Comparison of ENCODE assay signal across 11 mouse cellular contexts in genomic region chr2:157463887-157464745, GRCm38 (mm10). TPM values are rescaled to one million over a fixed set of nuclear protein-coding genes. Genes with fewer than 3 reads are reported as not detected.
DNase-seq lines count a peak whose midpoint lies in the region; ATAC-seq lines count a peak whose summit lies in the region.
"Had no signal": no experiment of that assay in that cellular context is flagged by ENCODE, and none has a peak within 500 bp of the region (broad histone marks: within the 10 kb centered on the region; RNA-seq: fewer than 3 reads in every experiment).

No protein-coding gene starts in this region.

- no peak overlapping the region; the same call in 1 of the 2 replicates for H3K4me3 ChIP-seq in kidney, embryonic 14.5 days (ENCODE audit: low read length)
- H3K4me3 ChIP-seq in embryonic facial prominence, embryonic 14.5 days (ENCODE audit: low read depth, low read length) = no peak overlapping the region
- H3K4me3 ChIP-seq in intestine, embryonic 16.5 days (ENCODE audit: low read length) = no peak overlapping the region
- H3K4me3 ChIP-seq in neural tube, embryonic 12.5 days = no peak overlapping the region

- no peak for DNase-seq in kidney, postnatal 14 days
- no peak for DNase-seq in embryonic facial prominence, embryonic 14.5 days (ENCODE audit: low spot score)
- DNase-seq in right cerebral cortex, postnatal 25 days = no peak
- DNase-seq in gastrocnemius, postnatal 14 days = no peak
- no peak for DNase-seq in frontal cortex, postnatal 36 days (ENCODE audit: low spot score in 2 of 2)
- DNase-seq: adrenal gland, postnatal 14 days; cerebellum, postnatal 36 days; heart, postnatal 14 days had no signal

- no peaks in the 10 kb centered on the region for H3K9me3 ChIP-seq in kidney, embryonic 14.5 days (ENCODE audit: control insufficient read depth, low read length)
- H3K9me3 ChIP-seq in embryonic facial prominence, embryonic 14.5 days (ENCODE audit: control insufficient read depth, low read length) = no peaks in the 10 kb centered on the region
- no peaks in the 10 kb centered on the region for H3K9me3 ChIP-seq in intestine, embryonic 16.5 days (ENCODE audit: control insufficient read depth, low read length)
- H3K9me3 ChIP-seq in neural tube, embryonic 12.5 days = no peaks in the 10 kb centered on the region

- H3K36me3 ChIP-seq in kidney, embryonic 14.5 days (ENCODE audit: control insufficient read depth, insufficient read depth, low read length) = peaks cover 65% of the 10 kb centered on the region
- peaks cover 84% of the 10 kb centered on the region for H3K36me3 ChIP-seq in embryonic facial prominence, embryonic 14.5 days (ENCODE audit: control insufficient read depth, insufficient read depth, low read length)
- 0 out of 2 replicates have a peak, but pooled peaks cover 8% of the 10 kb centered on the region for H3K36me3 ChIP-seq in intestine, embryonic 16.5 days (ENCODE audit: control insufficient read depth, insufficient read depth, low read length)
- peaks cover 41% of the 10 kb centered on the region for H3K36me3 ChIP-seq in neural tube, embryonic 12.5 days

- WGBS in kidney, embryonic 14.5 days = 31% methylated on average over 16 of the region's 16 CpGs
- 22% methylated on average over 16 of the region's 16 CpGs for WGBS in embryonic facial prominence, embryonic 14.5 days
- WGBS in intestine, embryonic 16.5 days = 41% methylated on average over 16 of the region's 16 CpGs
- 16% methylated on average over 16 of the region's 16 CpGs for WGBS in neural tube, embryonic 12.5 days

- no peaks in the 10 kb centered on the region for H3K27me3 ChIP-seq in kidney, embryonic 14.5 days (ENCODE audit: control insufficient read depth, insufficient read depth, low read length)
- H3K27me3 ChIP-seq in embryonic facial prominence, embryonic 14.5 days (replicated peaks; ENCODE audit: control insufficient read depth, insufficient read depth, low read length) = no peaks in the 10 kb centered on the region
- no peaks in the 10 kb centered on the region for H3K27me3 ChIP-seq in intestine, embryonic 16.5 days (replicated peaks; ENCODE audit: control insufficient read depth, insufficient read depth, low read length)
- no peaks in the 10 kb centered on the region for H3K27me3 ChIP-seq in neural tube, embryonic 12.5 days (replicated peaks)

- H3K9ac ChIP-seq in kidney, embryonic 14.5 days (ENCODE audit: low read depth, low read length) = peak overlapping the region; percentile 51; the same call in 1 of the 2 replicates
- H3K9ac ChIP-seq in embryonic facial prominence, embryonic 14.5 days (ENCODE audit: low read depth, low read length) = peak overlapping the region; percentile 54
- peak overlapping the region; percentile 57; the same call in 1 of the 2 replicates for H3K9ac ChIP-seq in intestine, embryonic 16.5 days (ENCODE audit: low read depth, low read length)
- peak overlapping the region; percentile 59 for H3K9ac ChIP-seq in neural tube, embryonic 12.5 days

- peak; percentile 5; the same call in 1 of the 2 replicates for ATAC-seq in kidney, embryonic 14.5 days (ENCODE audit: low FRiP score, low TSS enrichment)
- peak; percentile 10 for ATAC-seq in embryonic facial prominence, embryonic 14.5 days (ENCODE audit: low read depth)
- peak; percentile 12 for ATAC-seq in intestine, embryonic 16.5 days
- ATAC-seq in neural tube, embryonic 12.5 days (ENCODE audit: low FRiP score, low read depth) = peak; percentile 30

- peaks cover 44% of the 10 kb centered on the region for H3K4me1 ChIP-seq in kidney, embryonic 14.5 days (ENCODE audit: control insufficient read depth, insufficient read depth, low read length)
- peaks cover 36% of the 10 kb centered on the region for H3K4me1 ChIP-seq in embryonic facial prominence, embryonic 14.5 days (ENCODE audit: control insufficient read depth, insufficient read depth, low read length)
- H3K4me1 ChIP-seq in intestine, embryonic 16.5 days (ENCODE audit: control insufficient read depth, insufficient read depth, low read length) = peaks cover 38% of the 10 kb centered on the region
- peaks cover 61% of the 10 kb centered on the region for H3K4me1 ChIP-seq in neural tube, embryonic 12.5 days

- peak overlapping the region; percentile 29 for H3K4me2 ChIP-seq in kidney, embryonic 14.5 days (replicated peaks; ENCODE audit: low read depth, low read length)
- H3K4me2 ChIP-seq in embryonic facial prominence, embryonic 14.5 days (ENCODE audit: low read depth, low read length) = peak overlapping the region; percentile 37
- peak overlapping the region; percentile 20; the same call in 1 of the 2 replicates for H3K4me2 ChIP-seq in intestine, embryonic 16.5 days (ENCODE audit: low read depth, low read length)
- peak overlapping the region; percentile 50 for H3K4me2 ChIP-seq in neural tube, embryonic 12.5 days (replicated peaks)

- H3K27ac ChIP-seq in kidney, embryonic 14.5 days (ENCODE audit: low read depth, low read length) = peak overlapping the region; percentile 93
- peak overlapping the region; percentile 92 for H3K27ac ChIP-seq in embryonic facial prominence, embryonic 14.5 days (replicated peaks; ENCODE audit: low read depth, low read length)
- peak overlapping the region; percentile 84 for H3K27ac ChIP-seq in intestine, embryonic 16.5 days (ENCODE audit: low read length)
- H3K27ac ChIP-seq in neural tube, embryonic 12.5 days = peak overlapping the region; percentile 98

- intact Hi-C loops in gastrocnemius, postnatal 14 days (cut with DNase I; ENCODE audit: low total_unique reads) = no loop called here

RNA-seq across cellular contexts. Expression of gene Src, which starts 45.9 kb away (rescaled TPM):
- 13.5 and 17.5 TPM in 2 replicates for polyA plus RNA-seq in kidney, embryonic 14.5 days (2014; fragmentation: Nextera tagmentation; extraction: Ambion mirVana)
- 12.6 and 16.2 TPM in 2 replicates for polyA plus RNA-seq in embryonic facial prominence, embryonic 14.5 days (2014; fragmentation: Nextera tagmentation; extraction: Ambion mirVana)
- 11.8 and 15.5 TPM in 2 replicates for polyA plus RNA-seq in intestine, embryonic 16.5 days (2015; fragmentation: Nextera tagmentation; extraction: Ambion mirVana)
- polyA plus RNA-seq in neural tube, embryonic 12.5 days (2016; fragmentation: Nextera tagmentation; extraction: Ambion mirVana) = 34.2 and 38.1 TPM in 2 replicates
- 1 to 10 TPM; 5.2 to 7.5 TPM for total RNA-seq in gastrocnemius, postnatal 14 days (2021)
